Mouse (Mus musculus) hindbrain, embryonic 11.5 days (tissue): ENCODE measurements around the gene Mrpl20. TPM values are rescaled to one million over a fixed set of nuclear protein-coding genes. Genes with fewer than 3 reads are reported as not detected.

ENCODE experiments used
- ATAC-seq: fragments of 200-750 bp; cut with Nextera tagmentation; 2 replicates; pipeline ENCODE4 v1.8.0; 2017; ENCODE audit warnings: mild to moderate bottlenecking, moderate TSS enrichment, moderate library complexity; ENCODE audit not compliant: low FRiP score
- DNase-seq: peaks from one replicate; pipeline ENCODE4 v3.0.0-alpha.2; 2015; ENCODE audit warnings: low spot score
- H3K27ac ChIP-seq: fragments of 300-500 bp; sonication (generic); 2 replicates; pipeline ENCODE4 v1.5.1; 2014; ENCODE audit warnings: mild to moderate bottlenecking, low read depth, low read length
- H3K27me3 ChIP-seq: fragments of 300-500 bp; sonication (generic); 2 replicates; pipeline ENCODE4 v1.6.1; 2014; ENCODE audit warnings: mild to moderate bottlenecking, low read length, moderate library complexity, mixed read lengths; ENCODE audit not compliant: control insufficient read depth, insufficient read depth
- H3K36me3 ChIP-seq: fragments of 300-500 bp; sonication (generic); 2 replicates; pipeline ENCODE4 v1.6.1; 2014; ENCODE audit warnings: mild to moderate bottlenecking, low read length, moderate library complexity, mixed read lengths; ENCODE audit not compliant: control insufficient read depth, insufficient read depth
- H3K4me1 ChIP-seq: fragments of 300-500 bp; sonication (generic); replicated peaks from 2 replicates; pipeline ENCODE4 v1.6.1; 2014; ENCODE audit warnings: low read length, mixed read lengths; ENCODE audit not compliant: control insufficient read depth, insufficient read depth
- H3K4me2 ChIP-seq: fragments of 300-500 bp; sonication (generic); replicated peaks from 2 replicates; pipeline ENCODE4 v1.6.1; 2014; ENCODE audit warnings: mild to moderate bottlenecking, low read depth, low read length
- H3K4me3 ChIP-seq: fragments of 300-500 bp; sonication (generic); 2 replicates; pipeline ENCODE4 v1.5.1; 2014; ENCODE audit warnings: low read depth, low read length
- H3K9ac ChIP-seq: fragments of 300-500 bp; sonication (generic); 2 replicates; pipeline ENCODE4 v1.6.1; 2014; ENCODE audit warnings: low read depth, low read length
- H3K9me3 ChIP-seq: fragments of 300-500 bp; sonication (generic); 2 replicates; pipeline ENCODE4 v1.6.1; 2016; ENCODE audit warnings: low read length; ENCODE audit not compliant: control insufficient read depth
- WGBS: fragments of 180-500 bp; shearing (Covaris S2); extraction: QIAGEN DNeasy Blood & Tissue Kit; methylation state at CpG from one replicate; pipeline ENCODE4 v1.1.7; 2014; 5-methylcytosine and 5-hydroxymethylcytosine counted together
- polyA plus RNA-seq: library from polyadenylated mRNA; unstranded; fragments of >200 nt; fragmentation: Nextera tagmentation; extraction: Ambion mirVana; gene quantifications from 2 replicates; pipeline ENCODE4 v1.2.1, GENCODE M21; 2014

The Mrpl20 gene
- polyA plus RNA-seq, 1 experiment from 2014 or later = 238 TPM

DNA sequence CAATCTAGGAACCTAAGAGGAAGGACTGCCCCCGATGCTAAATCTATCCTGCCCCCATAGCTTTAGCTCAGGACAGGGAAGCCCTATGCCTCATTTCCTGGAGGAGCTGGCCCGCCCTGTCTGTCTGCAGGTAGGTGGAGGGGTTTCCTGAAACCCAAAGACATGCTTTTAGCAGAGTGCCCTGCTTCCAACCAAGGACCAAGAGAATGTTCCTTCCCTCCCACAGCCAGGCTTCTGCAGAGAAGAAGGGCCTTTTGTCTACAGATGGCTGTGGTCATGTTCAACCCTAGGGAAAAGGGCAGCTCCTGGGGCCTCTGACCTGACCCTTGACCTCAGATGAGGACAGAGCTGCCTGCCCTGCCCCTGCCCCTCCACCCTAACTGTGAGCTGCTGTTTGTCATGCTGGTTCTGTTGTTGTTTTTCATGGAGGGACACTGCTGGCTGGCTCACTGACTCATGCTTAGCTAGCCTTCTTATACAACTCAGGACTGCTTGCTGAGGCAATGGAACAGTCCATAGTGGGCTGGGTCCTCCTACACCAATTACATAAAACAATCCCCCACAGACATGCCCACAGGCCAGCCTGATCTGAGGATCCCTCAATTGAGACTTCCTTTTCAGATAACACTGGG lies 25.9 kb upstream of the Mrpl20 start:
- Histone ChIP-seq H3K27ac (no peak overlapping the region), H3K27me3 (peaks cover 23% of the 10 kb centered on the region), H3K9me3 (no peaks in the 10 kb centered on the region), H3K36me3 (no peaks in the 10 kb centered on the region), H3K4me2 (no peak overlapping the region), H3K4me1 (no peaks in the 10 kb centered on the region; the same call in 1 of the 2 replicates), H3K4me3 (no peak overlapping the region), H3K9ac (no peak overlapping the region)
- WGBS = 22% methylated on average over 2 of the region's 2 CpGs
- ATAC-seq = no peak
- DNase-seq = no peak

GRCm38 (mm10) chr4:155777816-155778215 lies 24.9 kb upstream of the Mrpl20 start:
- H3K4me1 ChIP-seq = no peaks in the 10 kb centered on the region; the same call in 1 of the 2 replicates
- DNase-seq (no peak), ATAC-seq (no peak)
- H3K36me3 ChIP-seq = no peaks in the 10 kb centered on the region
- no peak overlapping the region for H3K4me3 ChIP-seq
- H3K27me3 ChIP-seq = peaks cover 22% of the 10 kb centered on the region
- no peak overlapping the region for H3K27ac ChIP-seq
- no peak overlapping the region for H3K9ac ChIP-seq
- H3K4me2 ChIP-seq = no peak overlapping the region
- WGBS = 81% methylated on average over 2 of the region's 2 CpGs
- no peaks in the 10 kb centered on the region for H3K9me3 ChIP-seq

GRCm38 (mm10) chr4:155779498-155779897 lies 23.2 kb upstream of the Mrpl20 start:
- Histone ChIP-seq H3K4me2 (no peak overlapping the region), H3K9me3 (no peaks in the 10 kb centered on the region), H3K27ac (no peak overlapping the region), H3K27me3 (peaks cover 10% of the 10 kb centered on the region), H3K4me1 (no peaks in the 10 kb centered on the region), H3K36me3 (no peaks in the 10 kb centered on the region), H3K9ac (no peak overlapping the region), H3K4me3 (no peak overlapping the region)
- 78% methylated on average over 4 of the region's 4 CpGs for WGBS
- DNase-seq (no peak), ATAC-seq (no peak)

- no peaks in the 10 kb centered on the region for H3K4me1 ChIP-seq
- H3K27ac ChIP-seq = no peak overlapping the region
- no peak overlapping the region for H3K4me2 ChIP-seq
- H3K27me3 ChIP-seq = no peaks in the 10 kb centered on the region
- no peaks in the 10 kb centered on the region for H3K9me3 ChIP-seq
- no peak overlapping the region for H3K9ac ChIP-seq
- no peak for ATAC-seq
- H3K36me3 ChIP-seq = no peaks in the 10 kb centered on the region
- DNase-seq = peak; percentile 14
- H3K4me3 ChIP-seq = no peak overlapping the region
- WGBS = 37% methylated on average over 6 of the region's 6 CpGs
Measured at GRCm38 (mm10) chr4:155780895-155781294, 21.8 kb upstream of the Mrpl20 start.

DNA sequence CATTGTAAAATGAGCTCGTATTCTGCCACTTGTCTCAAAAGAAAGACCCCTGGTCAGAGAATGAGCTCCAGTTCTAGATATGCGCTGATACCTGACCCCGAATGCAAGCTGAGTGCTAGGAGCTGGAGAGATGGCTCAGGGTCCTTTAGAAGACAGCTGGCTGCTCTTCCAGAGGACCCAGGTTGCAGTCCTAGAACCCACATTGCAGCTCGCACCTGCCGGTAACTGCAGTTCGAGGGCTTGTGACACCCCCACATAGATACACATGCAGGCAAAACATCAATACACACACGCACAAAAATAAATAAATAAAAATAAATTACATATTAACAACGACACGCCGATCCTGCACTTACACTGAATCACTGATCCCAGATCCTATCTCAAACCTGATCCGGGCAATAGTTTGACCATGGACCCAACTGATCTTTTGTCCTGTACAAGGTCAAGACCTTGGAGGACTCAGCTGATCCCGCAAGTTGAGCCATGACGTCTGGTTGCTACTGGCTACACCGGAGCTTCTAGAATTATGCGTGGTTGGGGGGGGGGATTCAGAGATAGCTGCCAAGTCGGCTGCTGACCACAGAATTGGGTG lies 19.1 kb upstream of the Mrpl20 start:
- H3K4me3 ChIP-seq = peak overlapping the region; percentile 56
- H3K4me2 ChIP-seq = peak overlapping the region; percentile 73
- no peaks in the 10 kb centered on the region for H3K27me3 ChIP-seq
- no peaks in the 10 kb centered on the region for H3K9me3 ChIP-seq
- no peaks in the 10 kb centered on the region for H3K36me3 ChIP-seq
- H3K4me1 ChIP-seq = no peaks in the 10 kb centered on the region
- DNase-seq (peak; percentile 15), ATAC-seq (peak; percentile 58)
- peak overlapping the region; percentile 83 for H3K9ac ChIP-seq
- H3K27ac ChIP-seq = peak overlapping the region; percentile 76
- WGBS = 45% methylated on average over 16 of the region's 16 CpGs

GRCm38 (mm10) chr4:155784081-155784701 lies 18.5 kb upstream of the Mrpl20 start:
- Histone ChIP-seq H3K36me3 (no peaks in the 10 kb centered on the region), H3K4me1 (no peaks in the 10 kb centered on the region), H3K27ac (peak overlapping the region; percentile 76), H3K9me3 (no peaks in the 10 kb centered on the region), H3K4me3 (peak overlapping the region; percentile 56), H3K4me2 (peak overlapping the region; percentile 73), H3K9ac (peak overlapping the region; percentile 83), H3K27me3 (no peaks in the 10 kb centered on the region)
- peak; percentile 84 for DNase-seq
- under 1% methylated on average over 52 of the region's 52 CpGs for WGBS
- ATAC-seq = peak; percentile 83

DNA sequence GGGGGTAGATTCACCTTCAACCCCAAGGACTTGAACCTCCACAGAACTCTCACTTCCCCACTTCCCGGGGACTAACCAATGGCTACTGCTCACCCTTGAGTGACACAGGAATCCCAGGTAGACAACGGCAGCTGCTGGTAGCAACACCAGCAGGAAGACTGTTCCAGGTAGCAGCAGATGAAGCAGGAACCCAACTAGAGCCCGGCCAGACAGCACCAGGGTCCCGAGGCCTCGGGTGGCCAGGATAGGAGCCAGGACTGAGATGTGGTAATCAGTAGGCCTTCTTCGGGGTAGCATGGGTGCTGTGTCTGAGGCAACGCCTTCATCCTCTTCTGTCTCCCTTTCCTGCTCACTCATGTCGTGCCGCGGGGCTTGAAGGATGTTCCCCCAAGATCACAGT lies 17.4 kb upstream of the Mrpl20 start:
- no peak for ATAC-seq
- H3K4me1 ChIP-seq = no peaks in the 10 kb centered on the region
- H3K27ac ChIP-seq = no peak overlapping the region
- 86% methylated on average over 10 of the region's 10 CpGs for WGBS
- H3K27me3 ChIP-seq = no peaks in the 10 kb centered on the region
- H3K4me3 ChIP-seq = no peak overlapping the region
- H3K36me3 ChIP-seq = no peaks in the 10 kb centered on the region
- peak overlapping the region; percentile 11; the same call in 1 of the 2 replicates for H3K9ac ChIP-seq
- H3K9me3 ChIP-seq = no peaks in the 10 kb centered on the region
- DNase-seq = no peak
- H3K4me2 ChIP-seq = no peak overlapping the region

DNA sequence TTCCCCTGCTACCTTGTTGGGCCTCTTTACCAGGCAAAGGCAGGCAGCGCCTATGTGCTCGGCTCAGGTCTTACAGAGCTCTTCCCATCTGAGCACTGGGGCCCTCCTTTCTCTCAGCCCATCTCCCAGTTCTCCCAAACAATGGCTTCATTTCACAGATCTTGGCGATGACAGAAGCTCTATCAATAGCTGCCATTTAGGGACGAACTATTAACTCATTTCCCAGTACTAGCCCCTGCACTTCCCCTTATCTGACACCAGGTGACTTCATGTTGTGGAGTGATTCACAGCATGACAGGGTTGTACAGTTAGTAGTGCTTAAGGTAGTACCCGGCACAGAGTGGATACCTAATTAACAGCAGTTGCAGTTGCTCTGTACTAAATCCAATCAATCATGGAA lies 16.9 kb upstream of the Mrpl20 start, which contains the start of gene Tmem88b:
Gene Tmem88b, minus strand, starts transcription at position 56 of the 400 bp plus-strand sequence.
- Histone ChIP-seq H3K9me3 (no peaks in the 10 kb centered on the region), H3K4me1 (no peaks in the 10 kb centered on the region), H3K9ac (peak within 1 kb of the TSS; percentile 11; the same call in 1 of the 2 replicates), H3K27ac (no peak within 1 kb of the TSS), H3K4me3 (no peak within 1 kb of the TSS), H3K27me3 (no peaks in the 10 kb centered on the region), H3K4me2 (peak within 1 kb of the TSS; percentile 73), H3K36me3 (no peaks in the 10 kb centered on the region)
- DNase-seq = peak; percentile 12
- no peak for ATAC-seq
- WGBS = 69% methylated on average over 5 of the region's 5 CpGs
